Mouse (Mus musculus) sigmoid colon, adult 10 weeks (tissue): ENCODE data around the gene Acpp. TPM values are rescaled to one million over a fixed set of nuclear protein-coding genes. Genes with fewer than 3 reads are reported as not detected.

Source experiments
- polyA plus RNA-seq: library from polyadenylated mRNA; stranded (reverse); fragments of 350-450 nt; fragmentation: Illumina TruSeq; extraction: RNeasy Lipid Tissue Mini Kit (QIAGEN cat#74804); gene quantifications from one replicate; pipeline ENCODE4 v1.2.3, GENCODE M21; 2014; ENCODE audit warnings: low read depth, low replicate concordance

The Acpp gene
- polyA plus RNA-seq: 57.2 TPM

GRCm38 (mm10) chr9:104337183-104337931, at the start of gene Acpp:
TSS of gene Acpp (minus strand) at chr9:104337748.

GRCm38 (mm10) chr9:104262823-104263352, 74.7 kb downstream of the Acpp start, which contains the start of gene Dnajc13:
TSS of gene Dnajc13 (minus strand) at chr9:104262930.

Other genes starting within 250 kb of the Acpp start
- 17.0 TPM for gene Ackr4, start 210.8 kb downstream of the Acpp start, polyA plus RNA-seq
- gene Dnajc13, start 74.8 kb downstream of the Acpp start, polyA plus RNA-seq: 86.6 TPM
- gene Cpne4, start 209.5 kb upstream of the Acpp start, polyA plus RNA-seq: 2.9 TPM